Mouse (Mus musculus) hindbrain, postnatal 0 days (tissue): ENCODE measurements around the gene Dlgap1. TPM values are rescaled to one million over a fixed set of nuclear protein-coding genes. Genes with fewer than 3 reads are reported as not detected.
A peak's percentile ranks its signal among the peaks of the same experiment; 100 is the strongest.

Experiments
- ATAC-seq: fragments of 200-750 bp; cut with Nextera tagmentation; 2 replicates; pipeline ENCODE4 v1.8.0; 2017; ENCODE audit warnings: mild to moderate bottlenecking, moderate TSS enrichment, moderate library complexity
- DNase-seq: peaks from one replicate; pipeline ENCODE4 v3.0.0-alpha.2; 2015; ENCODE audit warnings: low spot score
- H3K27ac ChIP-seq: fragments of 300-500 bp; sonication (generic); 2 replicates; pipeline ENCODE4 v1.5.1; 2014; ENCODE audit warnings: mild to moderate bottlenecking
- H3K27me3 ChIP-seq: fragments of 300-500 bp; sonication (generic); 2 replicates; pipeline ENCODE4 v1.6.1; 2014; ENCODE audit warnings: low read length, mixed read lengths; ENCODE audit not compliant: insufficient read depth
- H3K36me3 ChIP-seq: fragments of 300-500 bp; sonication (generic); 2 replicates; pipeline ENCODE4 v1.6.1; 2014; ENCODE audit warnings: low read length, mixed read lengths; ENCODE audit not compliant: insufficient read depth
- H3K4me1 ChIP-seq: fragments of 300-500 bp; sonication (generic); 2 replicates; pipeline ENCODE4 v1.6.1; 2014; ENCODE audit warnings: antibody characterized with exemption, low read length, mixed read lengths; ENCODE audit not compliant: insufficient read depth
- H3K4me2 ChIP-seq: fragments of 300-500 bp; sonication (generic); 2 replicates; pipeline ENCODE4 v1.6.1; 2014; ENCODE audit warnings: low read depth, mild to moderate bottlenecking, low read length, moderate library complexity, mixed read lengths
- H3K4me3 ChIP-seq: fragments of 300-500 bp; sonication (generic); 2 replicates; pipeline ENCODE4 v1.5.1; 2014; ENCODE audit warnings: low read length
- H3K9ac ChIP-seq: fragments of 300-500 bp; sonication (generic); replicated peaks from 2 replicates; pipeline ENCODE4 v1.6.1; 2014; ENCODE audit warnings: mild to moderate bottlenecking, low read length, moderate library complexity, mixed read lengths
- H3K9me3 ChIP-seq: fragments of 300-500 bp; sonication (generic); 2 replicates; pipeline ENCODE4 v1.6.1; 2016; ENCODE audit warnings: low read length, mixed read lengths
- CTCF ChIP-seq: IDR thresholded peaks from 2 replicates; pipeline ENCODE4 v1.5.1; 2016; ENCODE audit warnings: antibody characterized with exemption, control low read depth, low read depth
- WGBS: fragments of 180-500 bp; shearing (Covaris S2); extraction: QIAGEN DNeasy Blood & Tissue Kit; methylation state at CpG from one replicate; pipeline ENCODE4 v1.1.7; 2014; 5-methylcytosine and 5-hydroxymethylcytosine counted together
- polyA plus RNA-seq: library from polyadenylated mRNA; unstranded; fragments of >200 nt; fragmentation: Nextera tagmentation; extraction: Ambion mirVana; gene quantifications from 2 replicates; pipeline ENCODE4 v1.2.1, GENCODE M21; 2015
- total RNA-seq: library from RNA; depleted of rRNA; stranded (reverse); fragments of >200 nt; gene quantifications from 2 replicates; pipeline ENCODE4 v1.2.3, GENCODE M21; 2014

Dlgap1 gene
- total and polyA plus RNA-seq, 2 experiments from 2014 or later = 33.8 to 117 TPM

- DNase-seq (no peak), ATAC-seq (no peak)
- TF ChIP-seq CTCF = no peak
- H3K4me2 ChIP-seq = no peak overlapping the region
- H3K4me3 ChIP-seq = no peak overlapping the region
- H3K9me3 ChIP-seq = no peaks in the 10 kb centered on the region
- H3K27ac ChIP-seq = no peak overlapping the region
- WGBS = 14% methylated on average over 10 of the region's 10 CpGs
- H3K36me3 ChIP-seq = no peaks in the 10 kb centered on the region
- 0 out of 2 replicates have a peak overlapping the region, but pooled peaks have one; percentile 3 for H3K9ac ChIP-seq
- no peaks in the 10 kb centered on the region for H3K4me1 ChIP-seq
- H3K27me3 ChIP-seq = no peaks in the 10 kb centered on the region
Measured at GRCm38 (mm10) chr17:70772120-70772899, 803.4 kb downstream of the Dlgap1 start.

GRCm38 (mm10) chr17:70779770-70780169 lies 810.9 kb downstream of the Dlgap1 start:
- DNase-seq = no peak
- Histone ChIP-seq H3K36me3 (no peaks in the 10 kb centered on the region), H3K4me3 (no peak overlapping the region), H3K4me1 (no peaks in the 10 kb centered on the region), H3K4me2 (no peak overlapping the region), H3K9me3 (no peaks in the 10 kb centered on the region), H3K9ac (no peak overlapping the region), H3K27ac (no peak overlapping the region), H3K27me3 (no peaks in the 10 kb centered on the region)
- 54% methylated on average over 7 of the region's 7 CpGs for WGBS
- TF ChIP-seq CTCF = no peak
- ATAC-seq = no peak

GRCm38 (mm10) chr17:70780726-70781689 lies 812.1 kb downstream of the Dlgap1 start:
- Histone ChIP-seq H3K4me3 (no peak overlapping the region), H3K27me3 (no peaks in the 10 kb centered on the region), H3K36me3 (no peaks in the 10 kb centered on the region), H3K27ac (peak overlapping the region; percentile 12; the same call in 1 of the 2 replicates), H3K9ac (no peak overlapping the region), H3K4me1 (no peaks in the 10 kb centered on the region), H3K9me3 (no peaks in the 10 kb centered on the region), H3K4me2 (no peak overlapping the region)
- ATAC-seq = peak; percentile 79
- TF ChIP-seq CTCF = no peak
- 36% methylated on average over 18 of the region's 18 CpGs for WGBS
- DNase-seq = no peak

GRCm38 (mm10) chr17:70783273-70783672 lies 814.4 kb downstream of the Dlgap1 start:
- no peak overlapping the region for H3K9ac ChIP-seq
- DNase-seq = no peak
- H3K27ac ChIP-seq = no peak overlapping the region
- no peaks in the 10 kb centered on the region; the same call in 1 of the 2 replicates for H3K36me3 ChIP-seq
- no peaks in the 10 kb centered on the region for H3K4me1 ChIP-seq
- no peak overlapping the region for H3K4me3 ChIP-seq
- no peak for TF ChIP-seq CTCF
- no peaks in the 10 kb centered on the region for H3K27me3 ChIP-seq
- 99% methylated on average over 3 of the region's 3 CpGs for WGBS
- H3K9me3 ChIP-seq = no peaks in the 10 kb centered on the region
- ATAC-seq = no peak
- no peak overlapping the region for H3K4me2 ChIP-seq

- H3K4me3 ChIP-seq = no peak overlapping the region
- WGBS = 81% methylated on average over 2 of the region's 2 CpGs
- H3K9ac ChIP-seq = no peak overlapping the region
- no peak for TF ChIP-seq CTCF
- no peaks in the 10 kb centered on the region for H3K9me3 ChIP-seq
- H3K4me2 ChIP-seq = no peak overlapping the region
- DNase-seq = no peak
- ATAC-seq = no peak
- no peak overlapping the region for H3K27ac ChIP-seq
- no peaks in the 10 kb centered on the region for H3K4me1 ChIP-seq
- no peaks in the 10 kb centered on the region for H3K27me3 ChIP-seq
- H3K36me3 ChIP-seq = no peaks in the 10 kb centered on the region; the same call in 1 of the 2 replicates
Measured at GRCm38 (mm10) chr17:70787366-70787765, 818.5 kb downstream of the Dlgap1 start.

GRCm38 (mm10) chr17:70790801-70791200 lies 821.9 kb downstream of the Dlgap1 start:
- Histone ChIP-seq H3K27me3 (no peaks in the 10 kb centered on the region), H3K4me1 (peaks cover 10% of the 10 kb centered on the region), H3K27ac (no peak overlapping the region), H3K36me3 (no peaks in the 10 kb centered on the region; the same call in 1 of the 2 replicates), H3K9me3 (no peaks in the 10 kb centered on the region), H3K9ac (no peak overlapping the region), H3K4me3 (no peak overlapping the region), H3K4me2 (no peak overlapping the region)
- no peak for ATAC-seq
- no peak for TF ChIP-seq CTCF
- 98% methylated on average over 4 of the region's 4 CpGs for WGBS
- DNase-seq = no peak
